In the genomic region with DNA sequence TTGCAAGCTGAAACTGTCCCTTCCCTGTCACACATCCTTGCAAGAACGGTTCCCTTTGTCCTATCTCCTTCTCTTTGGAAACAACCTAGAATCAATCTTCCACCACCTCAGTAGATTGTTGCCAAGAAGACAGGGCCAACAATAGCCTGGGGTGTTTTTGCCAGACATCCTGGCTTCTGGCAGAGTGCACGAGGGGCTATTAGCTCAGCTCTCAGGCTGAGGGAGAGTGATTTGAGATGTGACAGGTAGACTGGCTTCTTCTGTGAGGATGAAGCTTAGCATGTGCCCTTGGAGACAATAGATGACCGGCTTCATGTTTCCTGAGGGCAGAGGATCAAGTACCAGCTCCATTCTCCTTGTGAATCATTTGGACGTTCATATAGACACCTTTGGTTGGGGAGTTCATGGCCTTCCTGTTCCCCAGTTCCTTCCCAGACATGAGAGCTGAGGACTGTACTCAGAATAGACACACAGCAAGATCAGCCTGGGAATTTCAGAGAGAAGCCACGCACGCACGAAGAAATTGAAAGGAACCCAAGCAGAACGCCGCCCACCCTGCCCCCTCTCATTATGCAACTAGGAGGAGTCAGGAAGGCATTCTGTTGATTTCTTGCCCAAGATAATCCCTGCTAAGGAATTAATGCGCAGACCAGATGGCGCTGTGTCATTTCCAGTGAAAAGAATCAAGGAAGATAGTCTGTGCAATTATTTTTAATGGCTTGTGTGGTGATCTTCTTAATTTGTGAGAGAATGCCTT, we compare ENCODE assay signal across 8 mouse cellular contexts.
DNase-seq lines count a peak whose midpoint lies in the region; ATAC-seq lines count a peak whose summit lies in the region.
"Had no signal": no experiment of that assay in that cellular context is flagged by ENCODE, and none has a peak within 500 bp of the region (broad histone marks: within the 10 kb centered on the region; RNA-seq: fewer than 3 reads in every experiment).

No protein-coding gene starts in this region.

- WGBS in midbrain, embryonic 10.5 days, result 48% methylated on average over 11 of the region's 11 CpGs
- 72% methylated on average over 11 of the region's 11 CpGs for WGBS in stomach, embryonic 16.5 days

- peak; percentile 58 for DNase-seq in R1 (ENCODE audit: low read depth, low spot score)
- peak; percentile 82 for DNase-seq in brain, adult 2 months (ENCODE audit: low read depth, low spot score)
- peak; percentile 73 for DNase-seq in heart, adult 8-10 months (ENCODE audit: low spot score)
- peak; percentile 53 to 67 for DNase-seq in kidney, postnatal 25 days
- DNase-seq in midbrain, embryonic 10.5 days (ENCODE audit: low spot score), result peak; percentile 49
- no peak for DNase-seq in thymus, postnatal 4 days

- no peak for ATAC-seq in stomach, embryonic 16.5 days (ENCODE audit: insufficient read depth, low FRiP score)

- H3K4me1 ChIP-seq in midbrain, embryonic 10.5 days, result peaks cover 32% of the 10 kb centered on the region
- H3K4me1 ChIP-seq in stomach, embryonic 16.5 days (ENCODE audit: control insufficient read depth, insufficient read depth, low read length), result peaks cover 6% of the 10 kb centered on the region; the same call in 1 of the 2 replicates

- H3K27me3 ChIP-seq in midbrain, embryonic 10.5 days (ENCODE audit: low read depth, poor library complexity, severe bottlenecking), result no peaks in the 10 kb centered on the region
- no peaks in the 10 kb centered on the region for H3K27me3 ChIP-seq in stomach, embryonic 16.5 days (ENCODE audit: control insufficient read depth, insufficient read depth, low read length)
- H3K27me3 ChIP-seq: heart, embryonic 15.5 days had no signal

- peaks cover 100% of the 10 kb centered on the region for H3K36me3 ChIP-seq in midbrain, embryonic 10.5 days
- no peaks in the 10 kb centered on the region for H3K36me3 ChIP-seq in stomach, embryonic 16.5 days (ENCODE audit: control insufficient read depth, insufficient read depth, low read length)

- 0 out of 2 replicates have a peak overlapping the region, but pooled peaks have one; percentile 0 for H3K4me3 ChIP-seq in midbrain, embryonic 10.5 days
- no peak overlapping the region for H3K4me3 ChIP-seq in stomach, embryonic 16.5 days (replicated peaks; ENCODE audit: low read length)
- H3K4me3 ChIP-seq: heart, embryonic 15.5 days had no signal

- no peak overlapping the region for H3K9ac ChIP-seq in stomach, embryonic 16.5 days (ENCODE audit: low read length)
- H3K9ac ChIP-seq: heart, embryonic 15.5 days had no signal

- no peaks in the 10 kb centered on the region for H3K9me3 ChIP-seq in midbrain, embryonic 10.5 days (replicated peaks)
- no peaks in the 10 kb centered on the region for H3K9me3 ChIP-seq in stomach, embryonic 16.5 days (replicated peaks; ENCODE audit: control insufficient read depth, low read length)
- H3K9me3 ChIP-seq: heart, embryonic 15.5 days had no signal

- H3K27ac ChIP-seq in midbrain, embryonic 10.5 days (replicated peaks), result peak overlapping the region; percentile 80
- H3K27ac ChIP-seq in stomach, embryonic 16.5 days (ENCODE audit: low read length), result peak overlapping the region; percentile 7; the same call in 1 of the 2 replicates
- H3K27ac ChIP-seq: heart, embryonic 15.5 days had no signal

- no peak overlapping the region for H3K4me2 ChIP-seq in stomach, embryonic 16.5 days (ENCODE audit: low read depth, low read length)
- H3K4me2 ChIP-seq: heart, embryonic 15.5 days had no signal
